ENCODE assay signal across 17 mouse cellular contexts in the genomic region with DNA sequence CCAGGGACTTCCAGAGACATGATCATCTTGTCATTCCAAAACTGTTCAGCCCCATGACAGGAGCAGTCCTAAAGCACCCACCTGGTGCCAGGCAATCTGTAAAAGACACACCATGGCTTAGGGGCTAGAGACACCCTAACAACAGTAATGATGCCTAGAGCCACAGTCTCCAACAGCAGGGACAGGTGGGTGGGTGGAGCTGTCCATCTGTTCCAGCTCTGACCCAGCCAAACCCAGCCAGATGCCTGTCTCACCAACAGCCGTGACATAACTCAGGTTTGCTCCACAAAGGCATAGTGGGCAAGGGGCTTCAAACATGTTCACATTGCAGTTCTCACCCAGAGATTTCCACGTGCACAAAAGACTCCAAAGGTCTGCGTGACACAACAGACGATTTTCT. TPM values are rescaled to one million over a fixed set of nuclear protein-coding genes. Genes with fewer than 3 reads are reported as not detected.
A peak's percentile ranks its signal among the peaks of the same experiment; 100 is the strongest.
DNase-seq lines count a peak whose midpoint lies in the region; ATAC-seq lines count a peak whose summit lies in the region.
"Had no signal": no experiment of that assay in that cellular context is flagged by ENCODE, and none has a peak within 500 bp of the region (broad histone marks: within the 10 kb centered on the region; RNA-seq: fewer than 3 reads in every experiment).

No protein-coding gene starts in this region.

- peak; percentile 69 to 72 for DNase-seq in cerebellum, adult 18-20 months
- DNase-seq in cerebellum, postnatal 14 days = peak; percentile 73 to 81
- no peak for DNase-seq in thymus, postnatal 36 days
- DNase-seq in urinary bladder, adult 18-20 months (ENCODE audit: low spot score in 2 of 2) = no peak
- DNase-seq: heart, adult 2 months; heart, postnatal 14 days; kidney, adult 2 months; right cerebral cortex, adult 18-20 months; thymus, postnatal 14 days had no signal

- H3K9ac ChIP-seq in midbrain, embryonic 12.5 days (replicated peaks) = no peak overlapping the region
- H3K9ac ChIP-seq in midbrain, embryonic 15.5 days = no peak overlapping the region
- no peak overlapping the region for H3K9ac ChIP-seq in hindbrain, embryonic 16.5 days (ENCODE audit: low read depth, low read length)
- H3K9ac ChIP-seq: embryonic facial prominence, embryonic 15.5 days; lung, embryonic 15.5 days had no signal

- ATAC-seq in midbrain, embryonic 12.5 days (ENCODE audit: low FRiP score, low read depth) = no peak
- no peak for ATAC-seq in midbrain, embryonic 15.5 days (replicated peaks)
- peak; percentile 76 for ATAC-seq in hindbrain, embryonic 16.5 days
- ATAC-seq: Patski had no signal

- H3K27me3 ChIP-seq in midbrain, embryonic 12.5 days = no peaks in the 10 kb centered on the region
- no peaks in the 10 kb centered on the region for H3K27me3 ChIP-seq in midbrain, embryonic 15.5 days (replicated peaks)
- H3K27me3 ChIP-seq in hindbrain, embryonic 16.5 days (replicated peaks; ENCODE audit: control insufficient read depth, insufficient read depth, low read length) = no peaks in the 10 kb centered on the region
- H3K27me3 ChIP-seq: embryonic facial prominence, embryonic 15.5 days; lung, embryonic 15.5 days; Patski had no signal

- H3K4me1 ChIP-seq in midbrain, embryonic 12.5 days = peaks cover 58% of the 10 kb centered on the region
- peaks cover 30% of the 10 kb centered on the region for H3K4me1 ChIP-seq in midbrain, embryonic 15.5 days
- H3K4me1 ChIP-seq in hindbrain, embryonic 16.5 days (ENCODE audit: control insufficient read depth, insufficient read depth, low read depth, low read length) = peaks cover 30% of the 10 kb centered on the region

- H3K4me3 ChIP-seq in midbrain, embryonic 12.5 days = no peak overlapping the region
- no peak overlapping the region for H3K4me3 ChIP-seq in midbrain, embryonic 15.5 days
- H3K4me3 ChIP-seq in hindbrain, embryonic 16.5 days (ENCODE audit: low read length) = no peak overlapping the region
- H3K4me3 ChIP-seq: embryonic facial prominence, embryonic 15.5 days; heart, adult 2 months; left cerebral cortex, adult 2 months; lung, embryonic 15.5 days; megakaryocyte, embryonic 14.5 days had no signal

- H3K36me3 ChIP-seq in midbrain, embryonic 12.5 days = no peaks in the 10 kb centered on the region
- H3K36me3 ChIP-seq in midbrain, embryonic 15.5 days (replicated peaks) = no peaks in the 10 kb centered on the region
- H3K36me3 ChIP-seq in hindbrain, embryonic 16.5 days (ENCODE audit: control insufficient read depth, insufficient read depth, low read length) = no peaks in the 10 kb centered on the region
- H3K36me3 ChIP-seq: embryonic facial prominence, embryonic 15.5 days; lung, embryonic 15.5 days had no signal

- H3K9me3 ChIP-seq in midbrain, embryonic 12.5 days = no peaks in the 10 kb centered on the region
- no peaks in the 10 kb centered on the region for H3K9me3 ChIP-seq in midbrain, embryonic 15.5 days
- no peaks in the 10 kb centered on the region for H3K9me3 ChIP-seq in hindbrain, embryonic 16.5 days (ENCODE audit: control insufficient read depth, low read length)
- H3K9me3 ChIP-seq: embryonic facial prominence, embryonic 15.5 days; lung, embryonic 15.5 days had no signal

- 0 out of 2 replicates have a peak overlapping the region, but pooled peaks have one; percentile 6 for H3K27ac ChIP-seq in midbrain, embryonic 12.5 days (replicated peaks)
- H3K27ac ChIP-seq in midbrain, embryonic 15.5 days = no peak overlapping the region
- no peak overlapping the region; the same call in 1 of the 2 replicates for H3K27ac ChIP-seq in hindbrain, embryonic 16.5 days (ENCODE audit: low read depth, low read length)
- H3K27ac ChIP-seq: heart, adult 2 months; left cerebral cortex, adult 2 months; lung, embryonic 15.5 days had no signal

- WGBS in midbrain, embryonic 12.5 days = 81% methylated on average over 4 of the region's 4 CpGs
- WGBS in midbrain, embryonic 15.5 days = 70% methylated on average over 4 of the region's 4 CpGs
- 32% methylated on average over 4 of the region's 4 CpGs for WGBS in hindbrain, embryonic 16.5 days

- H3K4me2 ChIP-seq in midbrain, embryonic 12.5 days (replicated peaks) = no peak overlapping the region
- H3K4me2 ChIP-seq in midbrain, embryonic 15.5 days = no peak overlapping the region
- no peak overlapping the region for H3K4me2 ChIP-seq in hindbrain, embryonic 16.5 days (ENCODE audit: low read length)
- H3K4me2 ChIP-seq: embryonic facial prominence, embryonic 15.5 days; lung, embryonic 15.5 days had no signal

RNA-seq across cellular contexts. Expression of gene Chst15, which starts 35.3 kb away (rescaled TPM):
- polyA plus RNA-seq in midbrain, embryonic 12.5 days (2016; fragmentation: Nextera tagmentation; extraction: Ambion mirVana) = 27.5 and 28.0 TPM in 2 replicates
- 13.5 and 14.4 TPM in 2 replicates for polyA plus RNA-seq in midbrain, embryonic 15.5 days (2015; fragmentation: Nextera tagmentation; extraction: Ambion mirVana)
- 18.5 and 24.4 TPM in 2 replicates for polyA plus RNA-seq in hindbrain, embryonic 16.5 days (2015; fragmentation: Nextera tagmentation; extraction: Ambion mirVana)

Comparison
In these comparisons a context has a peak if more than half of its experiments do, and no peak if none do; other contexts are left out.
1. DNase-seq: peak in cerebellum, adult 18-20 months (2 of 2) and cerebellum, postnatal 14 days (2 of 2); none in thymus, postnatal 36 days (0 of 2) and urinary bladder, adult 18-20 months (0 of 2).